Mouse (Mus musculus) MN1 (cell line): ENCODE measurements around the gene Zic2.

Experiments used
- DNase-seq: peaks from one replicate; pipeline ENCODE4 v3.0.0-alpha.2; 2016; ENCODE audit warnings: low spot score

Zic2 gene

GRCm38 (mm10) chr14:122509058-122509457, 33.8 kb downstream of the Zic2 start:
- no peak for DNase-seq

- DNase-seq = no peak
Observed at GRCm38 (mm10) chr14:122511519-122511918, 36.3 kb downstream of the Zic2 start.

GRCm38 (mm10) chr14:122513511-122514036, 38.3 kb downstream of the Zic2 start:
- peak; percentile 17 for DNase-seq

GRCm38 (mm10) chr14:122528475-122528874, 53.2 kb downstream of the Zic2 start:
- no peak for DNase-seq
